Mouse (Mus musculus) left cerebral cortex, postnatal 36 days (tissue): ENCODE measurements at regions not wholly inside any gene's neighbourhood (a gene's known extent, or its start where the extent isn't known, plus 50 kb on each side); places are given as distances from the start of the nearest gene placed in this dataset.

Experiments
- DNase-seq, 2 experiments: peaks; one replicate each; pipeline ENCODE4 v3.0.0; 2021 to 2022; ENCODE audit warnings: low spot score in 2 of 2, mixed read lengths in 1 of 2
- intact Hi-C: fragments of 180-260 bp; cut with DNase I; formaldehyde crosslinking; loops from one replicate; pipeline ENCODE4 v1.15.1; 2025

- intact Hi-C loops = no loop called here
- DNase-seq = no peak
Measured at GRCm38 (mm10) chr15:63071921-63072320, 773.1 kb downstream of the Gsdmc2 start.

- no peak for DNase-seq
- intact Hi-C loops = no loop called here
Measured at GRCm38 (mm10) chr15:63067126-63067525, 777.9 kb downstream of the Gsdmc2 start.

DNA sequence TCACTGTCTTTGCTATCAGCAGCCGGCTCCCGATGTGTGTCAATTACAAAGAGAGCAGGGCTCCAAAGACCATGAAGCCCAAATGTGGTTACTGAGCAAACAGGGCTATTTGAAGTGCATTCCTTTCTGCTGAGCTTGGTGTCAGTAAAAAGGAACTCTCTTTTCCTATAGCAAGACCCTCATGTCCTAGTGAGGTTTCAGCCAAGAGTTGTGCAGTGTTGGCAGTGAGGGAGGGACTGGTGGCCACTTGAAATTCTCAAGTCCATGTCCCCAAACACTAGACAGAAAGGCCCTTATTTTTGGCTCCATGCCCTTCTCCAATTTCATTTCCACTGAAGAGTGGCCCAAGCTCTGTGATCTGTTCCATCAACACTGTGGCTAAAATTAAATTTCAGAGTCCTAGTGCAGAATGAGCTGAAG is 778.9 kb downstream of the Gsdmc2 start:
- intact Hi-C loops = no loop called here
- no peak for DNase-seq

DNA sequence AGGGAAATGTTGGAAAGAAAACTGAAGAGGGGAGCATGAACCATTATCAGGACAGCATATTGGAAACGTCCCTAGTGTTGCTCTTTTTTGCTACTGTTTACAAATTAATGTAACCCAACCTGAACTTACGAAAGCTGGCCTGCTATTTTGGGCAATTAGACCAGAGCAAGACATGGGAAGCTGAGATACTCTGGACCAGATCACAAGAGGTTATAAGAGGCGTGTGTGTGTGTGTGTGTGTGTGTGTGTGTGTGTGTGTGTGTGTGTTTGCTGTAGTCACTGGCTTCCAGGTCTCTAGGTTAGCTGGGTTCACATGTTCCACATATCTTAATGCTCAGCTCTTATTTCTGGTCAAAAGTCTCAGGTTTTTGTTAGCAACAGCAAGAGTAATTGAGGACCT is 783.1 kb downstream of the Gsdmc2 start:
- DNase-seq = no peak
- intact Hi-C loops = no loop called here

DNA sequence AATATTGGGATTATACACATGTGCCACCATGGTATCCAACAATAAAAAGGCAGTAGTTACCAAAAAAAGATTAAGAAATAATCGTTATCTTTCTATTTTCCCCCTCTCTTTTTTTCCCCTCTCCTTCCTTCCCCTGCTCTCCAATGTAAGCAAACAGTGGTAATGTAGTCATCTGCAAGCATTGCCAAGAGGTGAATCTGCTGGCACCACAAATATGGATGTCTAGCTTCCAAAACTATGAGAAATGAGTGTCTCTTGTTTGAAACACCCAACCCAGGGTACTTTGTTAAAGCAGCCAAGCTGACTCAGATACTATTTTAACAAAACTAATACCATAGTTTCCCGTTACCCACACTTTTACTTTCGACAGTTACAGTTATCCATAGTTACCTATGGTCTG is 784.2 kb downstream of the Gsdmc2 start:
- intact Hi-C loops = no loop called here
- no peak for DNase-seq

DNA sequence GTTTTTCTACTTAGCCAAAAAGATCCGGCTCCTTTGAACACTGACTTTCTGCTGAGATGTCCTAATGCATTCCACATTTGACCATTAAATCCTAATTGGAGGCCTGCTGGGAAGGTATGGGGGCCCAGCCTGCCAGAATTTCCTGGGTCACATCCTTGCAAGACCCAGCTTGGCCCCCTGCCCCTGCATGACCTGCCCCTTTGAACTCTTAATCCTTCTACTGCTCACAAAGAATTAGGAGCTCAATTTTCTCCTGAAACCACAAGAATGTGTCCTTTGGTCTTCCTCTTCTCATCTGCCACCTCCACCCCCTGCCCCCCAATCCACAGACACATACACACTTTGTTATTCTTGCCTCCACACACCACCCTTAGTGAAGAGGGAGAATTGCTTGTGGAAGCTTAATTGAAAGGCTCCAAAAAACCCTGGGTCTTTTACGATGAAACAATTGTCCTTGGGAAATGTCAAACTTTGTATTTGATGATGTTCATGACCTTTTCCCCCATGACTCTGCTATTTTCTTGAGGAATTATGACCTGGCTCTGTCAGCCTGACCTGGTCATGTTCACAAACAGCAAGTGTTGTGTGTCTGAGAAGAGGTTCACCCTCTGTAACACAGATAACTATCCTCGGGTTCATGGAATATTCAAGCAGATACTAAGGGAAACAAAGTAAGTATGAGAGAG is 792.3 kb downstream of the Gsdmc2 start:
- no peak for DNase-seq
- intact Hi-C loops = no loop called here

GRCm38 (mm10) chr15:63050033-63050432 is 794.9 kb downstream of the Gsdmc2 start:
- no peak for DNase-seq
- intact Hi-C loops = no loop called here

DNA sequence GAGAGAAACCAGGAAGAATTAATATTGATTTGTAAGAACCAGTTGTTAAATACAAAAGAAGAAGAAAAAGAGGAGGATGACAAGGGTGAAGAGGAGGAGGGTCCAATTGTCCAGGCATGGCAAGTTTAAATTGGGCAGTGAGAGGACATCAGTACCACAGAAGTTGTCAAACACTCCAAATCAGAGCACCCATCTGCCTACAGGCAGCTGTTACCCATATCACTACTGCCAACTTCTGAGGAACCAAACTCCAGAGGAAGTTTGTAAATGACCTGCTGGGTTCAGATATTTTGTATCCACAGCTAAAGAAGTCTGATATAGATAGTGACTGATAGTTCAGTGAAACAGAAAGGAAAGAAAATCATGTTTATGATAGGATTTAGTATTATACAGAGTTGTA is 802.6 kb downstream of the Gsdmc2 start:
- intact Hi-C loops = no loop called here

DNA sequence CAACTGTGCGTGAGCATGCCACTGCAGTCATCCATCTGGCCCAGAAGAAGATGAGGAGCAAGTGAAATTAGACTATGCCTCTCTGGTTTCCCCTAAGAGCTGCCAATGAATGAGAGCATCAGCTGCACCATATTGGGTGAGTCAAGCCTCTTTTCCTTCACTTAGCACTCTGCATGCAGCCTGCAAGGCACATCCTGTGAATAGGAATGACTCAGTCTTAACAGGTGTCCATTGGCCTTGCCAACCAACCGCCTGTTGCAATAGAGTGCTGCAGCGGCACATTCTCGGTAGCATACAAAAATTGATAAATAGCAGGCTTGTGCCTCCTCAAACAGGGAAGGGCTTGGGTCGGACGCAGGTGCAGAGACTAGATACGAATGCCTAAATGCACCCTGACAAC is 808.7 kb downstream of the Gsdmc2 start:
- intact Hi-C loops = no loop called here
- peak; percentile 11 to 14 for DNase-seq

More for the DNA sequence above, 802.6 kb downstream of the Gsdmc2 start:
- DNase-seq = no peak

DNA sequence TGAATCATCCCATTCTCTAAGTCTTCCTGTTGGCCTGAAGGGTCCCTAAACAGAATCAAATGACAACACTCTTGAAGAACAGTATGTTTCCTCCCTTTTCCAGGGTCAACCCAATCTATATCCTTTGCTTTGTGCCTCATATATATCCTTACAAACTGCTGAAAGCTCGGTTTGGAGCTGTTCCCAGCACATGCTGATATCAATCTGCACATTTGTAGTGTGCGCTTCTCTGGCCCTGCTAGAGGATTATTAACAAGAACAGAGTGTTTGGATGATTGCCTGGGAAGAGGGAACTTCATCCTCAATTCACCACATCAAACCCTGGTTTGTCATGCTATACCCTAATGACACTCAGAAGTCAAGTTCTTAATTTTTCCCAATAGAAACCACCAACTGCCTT is 824.2 kb downstream of the Gsdmc2 start:
- no peak for DNase-seq
- intact Hi-C loops = no loop called here

- intact Hi-C loops = no loop called here
- DNase-seq = no peak
Measured at GRCm38 (mm10) chr15:63017966-63018365, 827.0 kb downstream of the Gsdmc2 start.

DNA sequence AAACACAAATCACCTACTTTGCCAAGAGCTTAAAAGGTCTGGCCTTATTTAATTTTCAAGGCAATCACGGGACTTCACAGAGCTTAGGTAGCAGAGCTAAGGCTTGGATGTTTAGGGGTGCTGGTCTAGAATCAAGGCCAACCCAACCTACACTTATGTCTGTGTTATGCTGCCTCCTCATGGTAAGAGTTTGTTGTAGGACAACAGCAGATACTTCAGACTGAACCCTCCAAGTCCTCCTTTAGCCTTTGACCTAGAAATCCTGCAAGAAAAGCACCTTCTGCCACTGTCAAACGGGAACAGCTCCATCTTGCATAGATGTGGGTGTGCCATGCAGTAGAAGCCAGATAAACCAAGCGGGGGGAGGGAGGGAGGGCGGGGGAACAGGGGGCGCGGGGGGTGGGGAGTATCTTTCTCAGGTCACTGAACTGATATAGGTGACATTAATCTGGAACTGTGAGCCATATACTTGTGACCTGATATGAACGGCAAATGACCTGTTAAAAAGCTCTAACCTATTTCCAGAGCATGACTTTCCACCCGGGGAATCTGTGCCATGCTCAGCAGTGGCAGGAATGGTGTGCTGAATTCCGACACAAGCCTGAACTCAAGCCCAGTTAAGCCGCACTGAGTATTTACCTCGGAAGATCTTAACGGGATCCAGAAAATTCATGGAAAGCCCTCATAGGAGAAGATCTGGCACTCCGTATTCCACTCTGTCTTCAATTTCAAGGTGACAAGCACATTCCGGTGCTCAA is 838.3 kb downstream of the Gsdmc2 start:
- no peak for DNase-seq
- intact Hi-C loops = no loop called here

DNA sequence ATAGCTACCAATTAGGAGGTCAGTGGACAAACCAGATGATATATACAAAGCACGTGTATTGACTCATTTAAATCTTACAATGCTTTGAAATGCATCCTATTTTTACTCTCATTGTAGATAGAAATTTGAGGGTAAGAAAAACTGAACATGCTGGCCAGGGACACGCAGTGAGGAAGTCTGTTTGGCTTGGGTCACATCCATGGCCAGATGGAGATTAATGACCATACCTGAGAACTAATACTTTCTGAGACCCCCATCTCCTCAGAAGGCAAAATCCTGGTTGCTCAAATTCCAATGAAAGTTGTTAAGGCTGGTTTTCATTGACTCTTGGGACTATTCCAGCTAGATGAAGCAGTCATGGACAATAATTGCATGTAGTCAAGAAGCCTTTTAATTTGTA is 850.3 kb downstream of the Gsdmc2 start:
- DNase-seq = no peak
- intact Hi-C loops = no loop called here

DNA sequence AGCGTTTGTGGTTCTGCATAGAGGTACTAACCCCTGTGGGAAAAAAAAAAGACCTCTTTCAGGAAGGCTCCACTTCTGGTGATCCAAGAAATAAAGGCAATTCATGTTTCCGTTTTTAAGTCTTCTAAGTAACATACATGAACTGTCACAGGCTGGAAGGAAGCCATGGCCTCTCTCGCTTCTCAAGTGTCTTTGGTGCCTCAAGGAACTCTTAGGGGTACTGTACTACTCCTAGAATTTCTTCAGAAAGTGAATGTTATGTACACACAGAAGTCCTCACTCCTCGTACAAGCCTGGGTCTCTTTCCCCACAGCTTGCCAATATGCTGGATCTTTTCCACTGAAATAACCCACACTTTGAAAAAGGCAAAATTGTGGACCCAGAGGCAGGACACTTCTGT is 858.1 kb downstream of the Gsdmc2 start:
- intact Hi-C loops = no loop called here
- DNase-seq = no peak

- intact Hi-C loops = no loop called here
- DNase-seq = no peak
Measured at GRCm38 (mm10) chr15:62986147-62986546, 858.8 kb downstream of the Gsdmc2 start.

- intact Hi-C loops = no loop called here
- DNase-seq = no peak
Measured at GRCm38 (mm10) chr15:62970566-62970965, 874.4 kb downstream of the Gsdmc2 start.

GRCm38 (mm10) chr15:62962681-62963080 is 882.3 kb downstream of the Gsdmc2 start:
- no peak for DNase-seq
- intact Hi-C loops = no loop called here

GRCm38 (mm10) chr15:62960623-62961022 is 884.4 kb downstream of the Gsdmc2 start:
- no peak for DNase-seq
- intact Hi-C loops = no loop called here

DNA sequence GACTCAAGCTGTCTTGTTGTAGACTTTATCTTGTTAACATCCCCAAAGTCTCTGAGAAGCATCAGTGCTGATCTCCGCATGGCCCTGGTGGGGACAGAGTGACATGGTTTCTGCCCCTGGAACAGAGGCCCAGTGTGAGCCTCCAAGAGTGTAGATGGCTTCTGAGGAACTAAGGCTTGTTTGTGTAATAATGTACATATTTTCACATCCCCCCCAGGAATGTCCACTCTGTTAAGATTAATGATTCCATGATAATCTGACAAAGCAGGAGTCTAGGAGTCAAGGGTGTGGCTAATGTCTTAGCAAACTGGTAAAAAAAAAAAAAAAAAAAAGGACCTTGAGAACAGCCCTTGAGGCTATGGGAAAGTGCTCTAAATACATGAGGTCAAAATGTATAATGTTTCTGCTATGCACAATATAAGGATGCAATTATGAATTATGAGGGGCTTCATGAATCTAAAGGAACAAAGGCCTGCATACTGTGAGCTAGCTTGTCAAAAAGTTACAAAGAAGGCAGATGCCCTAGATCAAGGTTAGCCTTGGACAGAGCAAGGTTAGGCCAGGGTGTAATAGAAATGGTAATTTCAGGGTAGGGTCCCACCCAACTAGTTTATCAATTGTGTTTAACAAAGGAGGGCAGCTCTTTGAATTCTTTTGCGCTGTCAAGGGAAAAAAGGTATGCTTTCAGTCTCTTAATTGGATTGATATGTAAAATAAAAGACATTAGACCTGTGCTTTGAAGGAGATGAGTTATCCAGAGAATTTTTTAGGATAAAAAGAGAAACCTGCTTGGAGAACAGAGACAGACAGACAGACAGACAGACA is 886.3 kb downstream of the Gsdmc2 start:
- DNase-seq = no peak
- intact Hi-C loops = no loop called here

DNA sequence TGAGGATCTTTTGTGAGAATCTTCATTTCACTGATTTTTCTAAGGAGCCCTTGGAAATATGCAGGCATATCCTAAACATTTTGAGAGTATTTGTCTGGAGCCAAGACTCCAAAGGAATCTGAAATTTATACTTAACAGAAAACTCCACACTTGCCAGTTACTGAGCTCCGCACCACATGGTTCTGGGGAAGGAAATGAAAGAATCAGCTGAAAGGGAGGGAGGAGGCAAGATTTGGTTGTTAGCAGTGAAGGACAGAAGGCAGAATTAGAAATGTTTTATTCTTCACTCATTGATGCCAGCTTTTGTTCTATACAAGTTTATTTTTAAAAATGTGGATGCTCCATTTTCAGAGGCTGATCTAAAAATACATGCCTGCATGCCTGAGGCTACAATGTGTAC is 890.1 kb downstream of the Gsdmc2 start:
- peak in 1 of 2 experiments; percentile 20 for DNase-seq
- intact Hi-C loops = no loop called here
